Mouse (Mus musculus) adrenal gland, postnatal 10 days (tissue): ENCODE measurements at regions not wholly inside any gene's neighbourhood (a gene's known extent, or its start where the extent isn't known, plus 50 kb on each side); places are given as distances from the start of the nearest gene placed in this dataset.

ENCODE experiments used
- DNase-seq: peaks from one replicate; pipeline ENCODE4 v3.0.0; 2021; ENCODE audit warnings: mixed read lengths

DNA sequence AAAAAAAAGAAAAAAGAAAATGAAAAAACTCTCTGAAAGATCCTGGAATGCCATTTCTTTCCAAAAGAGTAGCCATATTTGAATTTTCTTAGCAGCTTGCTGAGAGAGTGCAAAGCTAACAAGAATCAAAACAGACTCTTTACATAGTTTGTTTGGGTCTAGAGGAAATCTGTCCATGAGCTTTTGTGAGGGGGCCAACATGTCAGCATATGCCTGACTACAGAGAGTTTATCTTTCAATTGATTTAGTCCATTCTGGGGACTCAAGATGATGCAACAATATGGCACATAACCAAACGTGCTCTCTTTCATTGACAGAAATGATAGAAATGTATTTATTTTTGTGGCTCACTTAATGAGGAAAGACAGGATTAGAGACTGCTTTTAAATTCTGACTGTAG is 822.8 kb upstream of the Acvr2a start:
- DNase-seq, result no peak

DNA sequence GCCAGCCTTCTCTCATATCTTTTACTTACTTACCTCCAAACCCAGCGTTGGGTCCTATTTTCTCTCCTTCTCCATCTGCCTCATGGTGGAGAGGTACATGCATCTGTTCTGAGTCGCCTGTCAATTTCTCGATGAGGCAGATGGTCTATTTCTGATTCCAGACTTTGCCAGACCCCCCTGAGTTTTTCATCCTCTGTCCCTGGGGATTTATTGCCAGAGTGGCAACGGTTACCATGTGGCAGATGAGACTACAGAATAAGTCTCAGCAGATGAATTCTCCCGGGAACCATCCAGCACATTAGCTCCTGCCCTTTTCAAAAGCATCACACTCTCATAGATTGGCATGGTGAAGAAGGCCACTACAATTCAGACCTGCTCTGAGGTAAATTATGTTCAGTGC is 819.7 kb upstream of the Acvr2a start:
- no peak for DNase-seq

DNA sequence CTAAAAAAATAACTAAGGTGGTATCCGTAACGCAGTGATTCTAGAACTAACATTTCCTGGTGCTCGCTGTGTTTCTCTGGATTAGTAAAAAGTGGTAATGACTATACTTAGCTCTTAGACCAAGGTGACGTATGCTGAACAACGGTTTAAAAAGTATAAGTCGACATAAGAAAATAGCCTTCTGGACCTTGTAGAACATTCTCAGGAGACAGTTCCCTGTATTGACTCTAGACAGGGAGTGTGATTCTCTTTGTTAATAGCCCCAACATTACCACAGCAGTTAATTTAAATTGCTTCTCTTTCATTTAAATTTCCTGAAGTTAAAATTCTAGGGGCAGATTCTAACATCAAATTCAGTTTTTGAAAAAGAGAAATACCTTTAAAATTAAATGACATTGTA is 812.7 kb upstream of the Acvr2a start:
- no peak for DNase-seq

DNA sequence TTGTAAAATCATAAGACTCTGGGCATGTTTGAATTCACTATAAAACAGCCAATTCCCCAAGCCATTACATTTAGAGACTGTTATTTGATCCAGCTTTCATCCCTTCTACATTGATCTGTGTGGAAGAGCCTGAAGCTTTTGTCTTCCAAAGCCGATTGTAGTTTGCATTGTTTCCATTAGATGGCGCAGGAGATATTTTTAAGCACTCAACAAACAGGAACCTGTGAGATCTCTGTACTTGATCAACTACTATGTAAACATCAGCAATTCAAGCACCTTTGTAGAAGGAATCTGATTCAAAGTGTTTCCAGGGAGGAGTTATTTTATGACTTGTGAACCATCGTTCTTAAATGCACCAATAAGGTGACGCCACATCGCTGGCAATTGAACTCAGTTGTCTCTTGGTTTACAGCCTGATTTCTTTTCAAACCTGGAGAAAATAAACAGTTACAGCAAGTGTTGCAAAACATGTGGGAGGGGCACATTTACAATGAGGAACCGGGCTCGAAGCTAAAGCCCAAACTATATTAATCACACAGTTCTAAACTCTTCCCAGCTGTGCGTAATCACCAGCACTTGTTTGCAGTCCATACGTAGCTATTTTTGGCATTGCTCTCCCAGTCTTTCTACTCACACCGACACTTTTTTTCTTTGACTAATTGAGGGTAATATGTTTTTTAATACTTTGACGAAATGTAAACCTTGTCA is 812.0 kb upstream of the Acvr2a start:
- peak; percentile 53 for DNase-seq

DNA sequence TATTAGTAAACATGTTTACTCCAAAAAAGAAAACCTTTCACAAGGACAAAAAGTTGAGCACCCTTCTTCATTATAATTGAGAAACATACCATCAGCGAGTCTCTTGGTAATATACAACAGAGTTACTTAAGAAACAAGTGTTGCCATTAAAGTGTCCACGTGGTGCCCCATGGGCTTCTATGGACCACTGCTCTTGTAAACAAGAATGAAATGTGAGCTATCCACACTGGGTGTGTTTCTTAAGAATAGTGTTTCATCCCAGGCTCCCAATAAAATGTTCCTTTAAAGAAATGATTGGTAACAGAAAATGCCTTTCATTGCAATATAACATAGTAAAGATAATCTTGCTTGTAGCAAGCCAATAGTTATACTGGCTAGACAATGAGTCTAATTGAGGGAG is 803.6 kb upstream of the Acvr2a start:
- DNase-seq, result no peak

DNA sequence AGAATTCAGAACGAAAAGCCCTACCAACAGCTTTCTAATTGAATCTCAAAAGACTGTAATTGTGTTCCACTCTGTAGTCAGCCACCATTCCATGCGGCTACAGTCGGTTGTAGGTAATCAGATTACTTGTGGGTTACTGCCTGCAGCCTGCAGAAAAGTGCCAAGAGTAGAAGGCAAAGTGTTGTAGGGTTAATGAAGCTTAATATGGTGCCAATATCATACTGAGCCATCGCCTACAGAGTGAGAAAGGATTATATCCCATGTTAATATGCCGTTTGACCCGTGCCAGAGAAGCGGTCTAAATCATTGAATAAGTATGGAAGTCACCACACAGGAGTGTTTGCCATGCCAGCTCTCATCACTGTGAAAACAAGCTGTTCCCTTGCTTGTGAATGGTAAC is 786.4 kb upstream of the Acvr2a start:
- no peak for DNase-seq

DNA sequence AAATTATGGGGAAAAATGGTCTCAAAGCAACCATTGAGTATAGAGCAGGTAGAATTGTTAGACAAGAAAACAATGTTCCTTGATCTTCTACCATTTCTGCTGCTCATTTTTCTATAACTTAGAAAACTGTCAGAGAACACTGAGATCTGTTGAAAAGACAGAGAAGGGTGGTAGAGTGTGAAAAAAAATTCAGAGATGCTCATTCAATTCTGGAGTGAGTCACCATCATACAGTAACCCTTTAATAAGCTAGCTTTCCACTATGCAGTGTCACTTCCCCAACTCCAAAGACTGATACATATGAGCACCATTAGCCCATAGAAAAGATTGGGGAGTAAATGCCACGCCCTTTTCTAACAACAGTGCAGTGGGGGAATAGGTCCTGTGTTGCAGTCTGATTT is 752.5 kb upstream of the Acvr2a start:
- DNase-seq, result no peak

DNA sequence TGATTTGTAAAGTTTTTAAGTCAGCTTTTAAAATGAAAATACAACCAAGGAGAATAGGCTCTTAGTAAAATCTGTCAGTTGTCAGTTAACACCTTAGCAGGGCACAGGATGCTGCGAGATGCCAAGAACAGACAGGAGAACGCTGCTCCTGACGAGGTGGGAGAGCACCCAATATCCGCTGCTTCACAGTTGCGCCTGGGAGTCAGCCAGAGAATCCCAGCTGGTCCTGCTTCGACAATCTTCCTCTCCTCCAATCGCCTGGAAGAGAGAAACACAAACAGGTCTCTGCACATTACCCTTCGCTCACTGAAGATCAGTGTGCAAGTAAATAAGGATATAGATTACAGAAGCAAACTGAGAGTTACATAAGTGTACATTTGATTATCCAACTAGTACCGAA is 750.5 kb upstream of the Acvr2a start:
- DNase-seq, result no peak

DNA sequence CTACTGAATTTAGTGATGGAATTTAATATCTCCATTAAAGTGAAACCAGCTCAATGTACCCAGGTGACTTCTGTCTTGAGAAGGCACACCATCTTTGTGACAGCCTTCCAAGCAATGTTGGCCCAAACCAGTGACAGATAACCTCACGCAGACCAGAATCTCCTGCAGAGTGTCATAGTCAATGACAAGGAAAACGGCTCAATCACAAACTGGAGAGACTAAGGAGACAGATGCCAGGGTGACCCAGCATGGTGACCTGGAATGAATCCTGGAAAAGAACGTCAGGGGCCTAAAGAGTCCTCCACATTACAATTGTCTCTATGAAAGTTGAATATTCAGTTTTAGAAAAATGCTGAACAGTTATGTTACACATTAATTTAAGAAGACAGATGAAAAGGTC is 748.7 kb upstream of the Acvr2a start:
- no peak for DNase-seq

DNA sequence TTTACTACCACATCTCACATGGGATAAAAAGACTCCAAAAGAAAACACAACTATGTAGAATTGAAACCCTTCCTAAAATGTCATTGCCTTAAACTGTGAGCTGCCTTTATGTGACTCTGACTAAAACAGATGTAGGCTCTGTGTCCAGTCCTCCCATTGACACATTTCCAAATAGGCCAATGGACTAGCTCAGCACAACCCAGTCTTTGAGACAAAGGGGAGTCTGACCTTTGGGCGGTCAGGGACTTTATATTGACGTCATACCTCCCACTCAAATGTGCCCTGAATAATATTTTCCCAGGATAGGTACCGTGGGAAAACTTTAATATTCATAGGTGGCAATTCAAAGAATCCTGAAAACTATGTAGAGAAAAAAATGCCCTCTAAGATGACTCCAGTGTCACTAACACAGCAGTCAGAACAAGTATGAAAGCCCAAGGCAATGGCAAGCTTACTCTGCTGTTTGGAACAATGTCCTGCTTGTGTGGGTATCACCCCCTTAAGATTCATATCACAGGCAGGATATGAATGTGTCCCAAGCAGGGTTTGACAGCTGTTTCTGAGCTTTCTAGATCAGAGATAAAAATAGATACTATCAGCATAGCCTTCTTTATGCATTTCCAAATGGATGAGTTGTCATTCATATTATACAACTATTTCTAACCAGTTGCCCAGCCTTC is 731.6 kb upstream of the Acvr2a start:
- no peak for DNase-seq

DNA sequence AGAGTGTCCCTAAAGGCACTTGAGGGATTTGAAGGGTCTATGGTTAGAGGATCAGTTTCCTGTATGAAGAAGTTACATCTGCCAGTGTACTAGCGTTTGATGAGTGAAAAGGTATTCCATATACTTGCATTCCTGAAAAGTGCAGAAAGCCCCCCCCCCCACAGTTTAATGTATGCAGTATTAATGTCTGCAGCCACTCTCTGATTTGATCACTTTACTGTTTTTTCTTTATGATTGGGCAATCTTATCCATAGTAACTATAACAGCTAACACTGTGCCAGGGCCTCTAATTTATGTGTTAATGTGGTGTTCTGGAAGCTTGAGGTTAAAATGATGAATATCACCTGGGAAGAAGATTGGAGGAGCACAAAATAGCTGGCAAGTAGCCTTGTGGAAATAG is 715.6 kb upstream of the Acvr2a start:
- no peak for DNase-seq

DNA sequence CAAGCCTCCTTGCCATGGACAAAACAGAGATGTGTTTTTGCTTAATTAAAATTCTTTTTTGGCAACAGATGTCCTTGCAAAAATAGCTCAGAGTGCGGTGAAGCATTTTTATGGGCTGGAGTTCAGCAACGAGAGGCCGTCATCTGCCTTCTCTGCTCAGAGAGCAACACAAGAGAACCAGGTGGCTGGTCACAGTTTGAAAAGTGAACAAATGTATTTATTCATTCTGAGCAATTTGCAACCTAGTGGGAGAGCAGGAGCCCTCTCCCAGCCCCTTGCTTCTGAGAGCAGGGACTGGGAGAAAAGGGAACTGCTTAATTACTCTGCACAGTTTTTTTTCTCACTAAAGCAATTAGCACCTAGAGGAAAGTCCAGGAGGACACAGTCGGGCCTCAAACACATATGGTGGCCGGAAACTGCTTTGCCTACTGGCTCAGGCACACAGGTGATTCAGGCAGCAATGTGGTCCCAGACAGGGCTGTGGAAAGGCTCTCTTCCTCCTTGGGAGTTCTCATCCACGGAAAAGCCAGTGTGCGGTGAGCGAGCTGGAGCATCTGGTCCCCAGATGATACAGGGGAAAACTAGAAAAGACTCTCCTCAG is 714.9 kb upstream of the Acvr2a start:
- no peak for DNase-seq

DNA sequence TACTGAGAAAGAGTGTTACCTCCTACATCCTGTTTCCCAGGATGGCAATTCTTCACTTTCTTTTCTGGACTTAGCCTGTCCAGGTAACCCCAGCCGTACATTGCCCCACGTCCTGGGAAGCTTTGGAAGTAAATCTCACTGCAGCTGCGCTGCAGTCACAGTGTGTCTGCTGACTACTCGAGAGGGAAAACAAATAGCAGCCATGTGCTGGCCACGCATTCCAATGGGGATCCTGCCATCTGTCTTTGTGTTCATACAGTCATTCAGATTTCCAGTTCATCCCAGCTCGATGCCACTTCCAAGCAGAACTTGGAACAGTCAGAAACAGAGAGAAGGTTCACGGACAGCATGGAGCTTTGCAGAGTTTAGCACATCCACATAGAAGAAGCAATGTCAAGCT is 690.2 kb upstream of the Acvr2a start:
- no peak for DNase-seq

DNA sequence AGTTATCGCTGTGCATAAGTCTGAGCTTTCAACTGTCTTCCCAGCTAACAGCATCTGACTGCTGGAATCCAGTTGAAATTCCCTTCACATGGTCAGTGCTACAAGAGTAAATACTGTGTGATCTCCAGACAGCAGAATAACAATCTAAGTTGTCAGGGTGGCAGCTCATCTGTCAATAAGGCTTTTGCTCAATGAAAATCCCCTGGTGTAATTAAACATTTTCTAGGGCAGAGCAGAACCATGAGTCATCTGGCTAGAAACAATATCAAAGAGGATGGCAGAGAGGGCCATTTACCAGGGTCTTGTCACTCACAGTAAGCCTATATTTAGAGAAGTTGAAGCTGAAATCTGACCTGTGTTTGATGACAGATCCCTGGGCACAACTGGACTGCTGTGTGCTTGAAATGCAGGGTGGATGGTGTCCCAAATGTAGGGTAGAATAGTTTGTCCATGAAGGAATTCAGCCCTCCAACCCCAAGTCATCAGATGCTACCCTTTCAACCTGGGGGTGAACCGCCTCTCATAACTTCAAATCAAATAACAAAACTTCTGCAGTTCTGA is 675.8 kb upstream of the Acvr2a start:
- DNase-seq, result no peak

DNA sequence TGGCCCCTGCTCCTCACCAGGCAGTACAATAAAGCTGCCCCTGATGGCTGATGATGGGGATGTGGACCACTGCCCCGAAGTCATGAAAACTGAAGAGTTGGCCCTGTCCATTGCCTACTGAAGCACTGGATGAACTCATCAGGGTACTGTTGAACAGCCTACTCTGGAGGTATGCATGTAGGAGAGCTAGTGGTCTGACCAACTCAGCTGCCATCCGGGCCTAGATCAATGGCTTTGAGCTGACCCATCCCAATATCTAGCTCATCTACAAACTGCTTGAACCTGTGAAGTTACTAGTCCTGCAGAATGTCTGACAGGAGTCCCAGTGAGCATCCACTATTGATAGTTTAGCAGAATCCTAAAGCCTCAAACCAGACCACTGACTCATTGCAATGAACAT is 672.6 kb upstream of the Acvr2a start:
- DNase-seq, result no peak

DNA sequence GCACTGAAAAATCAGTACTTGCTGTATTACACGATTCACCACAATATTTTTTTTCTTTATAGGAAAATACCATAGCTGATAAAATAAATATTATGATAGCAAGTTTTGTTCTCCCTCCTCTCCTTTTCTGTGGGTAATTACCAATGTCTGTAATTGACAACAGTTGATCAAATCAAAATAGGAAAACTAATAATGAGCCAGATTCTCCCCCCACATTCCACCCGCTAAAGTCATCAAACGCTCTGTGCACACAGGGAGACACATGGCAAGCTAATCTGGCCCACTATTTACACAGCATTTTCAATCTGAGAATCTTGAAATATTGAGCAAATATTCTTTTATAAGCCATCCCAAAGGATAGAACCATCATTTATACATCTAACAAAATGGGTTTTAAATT is 659.2 kb upstream of the Acvr2a start:
- no peak for DNase-seq

DNA sequence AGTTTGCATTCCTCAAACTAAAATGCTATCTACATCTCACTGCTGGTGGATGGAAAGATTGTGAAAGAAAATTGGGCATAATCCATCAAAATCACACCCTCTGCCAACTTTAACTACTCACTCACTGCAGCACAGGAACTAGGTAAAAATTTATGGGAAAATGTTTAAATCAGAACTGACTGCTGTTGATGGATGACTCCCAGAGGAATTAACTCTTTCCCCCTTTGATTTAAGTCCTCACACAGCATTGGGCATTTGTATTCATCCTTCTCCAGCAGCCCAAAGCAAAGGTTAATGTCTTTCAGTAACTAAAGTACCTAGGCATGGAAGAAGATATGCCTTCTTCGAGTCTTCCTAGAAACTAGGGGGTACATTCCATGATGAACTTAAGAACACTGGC is 641.3 kb upstream of the Acvr2a start:
- DNase-seq, result no peak

DNA sequence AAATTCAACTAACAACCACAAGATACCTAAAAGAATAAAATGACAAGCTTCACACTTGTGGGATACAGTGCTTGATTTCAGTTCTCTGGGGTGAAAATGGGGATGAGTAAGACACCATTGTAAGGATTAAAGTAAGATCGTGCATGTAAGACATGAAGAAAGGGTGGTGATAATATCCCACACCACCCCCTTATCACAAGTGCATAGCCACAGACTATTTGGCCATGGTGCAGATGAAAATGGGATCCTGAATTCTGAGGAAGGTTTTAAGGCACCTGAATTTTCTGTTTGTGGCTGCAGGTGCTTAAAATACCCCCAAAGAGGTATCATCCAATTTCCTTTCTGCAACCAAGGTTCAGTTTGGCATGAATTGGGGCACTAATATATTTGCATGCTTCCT is 627.7 kb upstream of the Acvr2a start:
- no peak for DNase-seq

DNA sequence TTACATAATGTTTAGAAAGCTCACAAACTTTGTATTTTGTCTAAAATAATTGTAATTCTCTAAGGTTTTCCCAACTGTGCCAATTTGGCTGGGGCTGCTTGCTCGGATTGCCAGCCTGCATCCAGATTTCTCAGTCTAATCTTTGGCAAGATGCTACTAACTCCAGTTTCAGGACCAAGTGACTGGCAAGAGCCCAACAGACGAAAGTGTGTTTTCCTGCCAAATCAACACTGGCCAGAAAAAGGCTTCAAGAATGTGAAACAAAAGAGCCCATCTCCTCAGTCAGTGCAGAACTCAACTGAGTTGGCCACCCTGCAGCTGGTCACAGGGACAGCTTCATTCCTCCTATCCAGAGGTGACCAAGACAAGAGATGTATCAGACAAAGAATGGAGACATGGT is 627.3 kb upstream of the Acvr2a start:
- peak; percentile 50 for DNase-seq

DNA sequence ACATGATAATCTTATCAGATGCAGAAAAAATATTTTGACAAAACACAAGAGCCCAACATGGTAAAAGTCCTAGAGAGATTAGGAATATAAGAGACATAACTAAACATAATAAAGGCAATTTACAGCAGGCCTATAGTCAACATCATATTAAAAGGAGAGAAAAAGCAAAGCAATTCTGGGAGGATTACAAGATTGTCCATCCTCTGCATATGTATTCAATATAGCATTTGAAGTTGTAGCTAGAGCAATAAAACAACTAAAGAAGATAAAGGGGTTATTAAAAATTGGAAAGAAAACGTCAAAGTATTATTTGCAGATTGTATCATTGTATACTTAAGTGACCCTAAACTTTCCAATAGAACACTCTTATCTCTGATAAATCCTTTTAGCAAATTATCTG is 602.1 kb upstream of the Acvr2a start:
- DNase-seq, result no peak

DNA sequence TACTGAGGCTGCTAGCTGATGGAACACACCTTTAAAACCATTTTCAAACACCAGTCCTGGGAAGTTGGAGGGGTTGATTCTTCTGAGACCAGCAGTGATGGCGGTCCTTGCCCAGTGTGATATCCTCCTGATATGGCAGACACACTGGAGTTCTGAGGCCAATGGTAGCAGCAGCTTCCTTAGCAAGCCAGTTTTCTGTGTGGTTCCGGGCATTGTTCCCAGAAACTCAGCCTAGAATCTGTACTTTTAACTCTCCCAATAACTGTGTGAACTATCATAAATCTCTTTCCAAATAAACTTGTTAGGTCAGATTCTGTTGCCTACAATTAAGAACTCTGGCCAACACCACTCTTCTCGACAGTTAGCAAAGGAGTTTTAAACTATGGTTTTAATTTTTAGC is 593.1 kb upstream of the Acvr2a start:
- DNase-seq, result no peak

DNA sequence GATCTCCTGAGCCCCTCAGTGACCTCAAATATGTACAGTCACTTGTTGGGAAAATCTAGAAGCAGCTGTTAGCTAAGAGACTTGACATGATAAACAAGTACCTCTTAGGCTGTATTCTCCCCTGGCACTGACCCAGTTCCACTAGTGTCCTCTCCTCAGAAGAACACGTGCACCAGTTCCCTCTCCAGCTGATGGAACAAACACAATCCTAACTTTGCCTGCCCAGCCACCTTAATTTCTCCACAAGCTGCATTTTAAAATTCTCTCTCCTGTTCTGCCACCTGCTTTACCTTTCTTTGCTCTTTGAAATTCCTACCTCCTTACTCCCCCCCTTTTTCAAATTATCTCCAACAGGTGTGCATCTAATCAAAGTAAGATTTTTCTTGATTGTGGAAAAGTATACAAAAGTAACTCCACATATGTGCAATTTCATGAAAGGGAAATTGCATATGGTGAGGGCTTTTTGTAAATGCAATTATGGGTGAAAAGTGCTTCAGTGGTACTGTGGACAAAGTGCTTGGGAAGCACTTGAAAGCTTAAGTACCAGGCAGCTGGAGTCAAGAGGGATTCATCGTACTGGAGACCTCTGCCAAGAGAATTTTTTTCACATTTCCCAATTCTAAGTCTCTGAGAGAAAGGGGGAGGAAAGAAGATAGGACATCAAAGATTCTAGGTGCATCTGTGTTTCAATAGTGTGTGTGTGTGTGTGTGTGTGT is 590.7 kb upstream of the Acvr2a start:
- DNase-seq, result no peak

DNA sequence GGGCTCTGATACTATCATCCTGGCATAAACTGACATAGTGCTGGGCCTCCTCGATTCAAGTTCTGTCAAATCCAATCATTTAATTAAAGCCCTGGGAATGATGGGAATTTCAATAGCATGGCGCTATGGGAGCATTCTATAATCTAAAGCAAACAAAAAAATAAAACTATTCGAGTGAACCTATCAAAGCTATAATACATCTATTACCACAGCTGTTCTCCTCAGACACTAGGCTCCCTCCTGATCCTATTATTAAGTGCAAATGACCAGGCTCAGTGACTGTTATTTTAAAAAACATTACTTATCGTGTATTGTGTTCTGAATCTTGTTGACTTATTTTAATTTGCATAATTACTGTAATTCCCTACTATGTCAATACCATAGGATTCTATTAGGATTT is 563.7 kb upstream of the Acvr2a start:
- DNase-seq, result no peak
